ENCODE assay signal across 12 mouse cellular contexts in genomic region chr5:66953971-66954644, GRCm38 (mm10).
DNase-seq lines count a peak whose midpoint lies in the region; ATAC-seq and TF ChIP-seq lines count a peak whose summit lies in the region.
"Had no signal": no experiment of that assay in that cellular context is flagged by ENCODE, and none has a peak within 500 bp of the region (broad histone marks: within the 10 kb centered on the region; RNA-seq: fewer than 3 reads in every experiment).

No protein-coding gene starts in this region.

- no peaks in the 10 kb centered on the region for H3K27me3 ChIP-seq in hindbrain, embryonic 13.5 days
- no peaks in the 10 kb centered on the region for H3K27me3 ChIP-seq in hindbrain, embryonic 10.5 days (ENCODE audit: insufficient read depth, poor library complexity, severe bottlenecking)
- H3K27me3 ChIP-seq in hindbrain, postnatal 0 days (ENCODE audit: insufficient read depth, low read length), result no peaks in the 10 kb centered on the region
- H3K27me3 ChIP-seq: Patski had no signal

- ATAC-seq in hindbrain, embryonic 13.5 days (ENCODE audit: low FRiP score), result peak; percentile 68; the same call in 1 of the 2 replicates
- ATAC-seq in hindbrain, postnatal 0 days, result no peak
- ATAC-seq: CD4-positive, CD25-positive, alpha-beta regulatory T cell, adult 4 months; intestine, embryonic 16.5 days; Patski had no signal

- H3K4me1 ChIP-seq in hindbrain, embryonic 13.5 days (replicated peaks), result peaks cover 20% of the 10 kb centered on the region; the same call in 1 of the 2 replicates
- H3K4me1 ChIP-seq in hindbrain, embryonic 10.5 days (replicated peaks), result peaks cover 3% of the 10 kb centered on the region; the same call in 1 of the 2 replicates
- H3K4me1 ChIP-seq in hindbrain, postnatal 0 days (ENCODE audit: insufficient read depth, low read length), result peaks cover 3% of the 10 kb centered on the region; the same call in 1 of the 2 replicates

- peak overlapping the region; percentile 20 for H3K27ac ChIP-seq in hindbrain, embryonic 13.5 days
- H3K27ac ChIP-seq in hindbrain, embryonic 10.5 days, result no peak overlapping the region
- H3K27ac ChIP-seq in hindbrain, postnatal 0 days, result no peak overlapping the region

- no peak overlapping the region for H3K4me3 ChIP-seq in hindbrain, embryonic 13.5 days
- no peak overlapping the region for H3K4me3 ChIP-seq in hindbrain, embryonic 10.5 days
- no peak overlapping the region for H3K4me3 ChIP-seq in hindbrain, postnatal 0 days (ENCODE audit: low read length)

- peaks cover 3% of the 10 kb centered on the region; the same call in 1 of the 2 replicates for H3K36me3 ChIP-seq in hindbrain, embryonic 13.5 days
- no peaks in the 10 kb centered on the region for H3K36me3 ChIP-seq in hindbrain, embryonic 10.5 days
- no peaks in the 10 kb centered on the region for H3K36me3 ChIP-seq in hindbrain, postnatal 0 days (ENCODE audit: insufficient read depth, low read length)

- H3K4me2 ChIP-seq in hindbrain, embryonic 13.5 days, result no peak overlapping the region
- H3K4me2 ChIP-seq in hindbrain, postnatal 0 days (ENCODE audit: low read depth, low read length), result no peak overlapping the region

- no peak for DNase-seq in hindbrain, embryonic 10.5 days (ENCODE audit: low spot score)
- DNase-seq in right cerebral cortex, postnatal 10 days (ENCODE audit: low spot score in 2 of 2), result peak; percentile 37 to 52
- no peak for DNase-seq in right cerebral cortex, postnatal 14 days
- DNase-seq in hindbrain, postnatal 0 days (ENCODE audit: low spot score), result peak; percentile 64
- no peak for DNase-seq in testis, postnatal 10 days (ENCODE audit: low spot score)
- DNase-seq in yolk sac, embryonic 10.5 days (ENCODE audit: low spot score), result no peak
- DNase-seq: gastrocnemius, postnatal 14 days; thymus, adult 2 months had no signal

- no peaks in the 10 kb centered on the region for H3K9me3 ChIP-seq in hindbrain, embryonic 13.5 days
- peaks cover 8% of the 10 kb centered on the region; the same call in 1 of the 2 replicates for H3K9me3 ChIP-seq in hindbrain, embryonic 10.5 days
- H3K9me3 ChIP-seq in hindbrain, postnatal 0 days (ENCODE audit: low read length), result no peaks in the 10 kb centered on the region

- 35% methylated on average over 7 of the region's 7 CpGs for WGBS in hindbrain, embryonic 13.5 days
- WGBS in hindbrain, embryonic 10.5 days, result 69% methylated on average over 7 of the region's 7 CpGs
- 34% methylated on average over 7 of the region's 7 CpGs for WGBS in hindbrain, postnatal 0 days

- no peak overlapping the region for H3K9ac ChIP-seq in hindbrain, embryonic 13.5 days
- no peak overlapping the region for H3K9ac ChIP-seq in hindbrain, postnatal 0 days (replicated peaks; ENCODE audit: low read length)

- no peak for TF ChIP-seq CTCF in hindbrain, postnatal 0 days (IDR thresholded peaks at IDR 0.05; ENCODE audit: low read depth)

Comparison
In these comparisons a context has a peak if more than half of its experiments do, and no peak if none do; other contexts are left out.
1. DNase-seq: peak in right cerebral cortex, postnatal 10 days (2 of 2) and hindbrain, postnatal 0 days (single experiment); none in hindbrain, embryonic 10.5 days (single experiment), right cerebral cortex, postnatal 14 days (single experiment), testis, postnatal 10 days (single experiment) and yolk sac, embryonic 10.5 days (single experiment).